Mouse (Mus musculus) cortical plate, adult 2 months (tissue): Measurements from ENCODE around the gene Ppm1j.

Experiments used
- CTCF ChIP-seq: fragments of 200-500 bp; IDR thresholded peaks from 2 replicates; pipeline ENCODE4 v1.5.1; 2011; ENCODE audit warnings: mild to moderate bottlenecking, control low read depth, low read length; ENCODE audit not compliant: insufficient read depth; ENCODE audit errors: extremely low read depth
- POLR2A ChIP-seq: fragments of 200-500 bp; IDR thresholded peaks from 2 replicates; pipeline ENCODE4 v1.6.1; 2011; ENCODE audit warnings: mild to moderate bottlenecking, low read length, control low read depth; ENCODE audit not compliant: insufficient read depth; ENCODE audit errors: extremely low read depth

- no peak for TF ChIP-seq CTCF
- TF ChIP-seq POLR2A, result no peak
Observed at GRCm38 (mm10) chr3:104811752-104812151, 30.9 kb downstream of the Ppm1j start.
